In genomic region chr10:88769676-88770075, GRCm38 (mm10) we compare ENCODE assay signal across 22 mouse cellular contexts.
"Had no signal": no experiment of that assay in that cellular context is flagged by ENCODE, and none has a peak within 500 bp of the region (broad histone marks: within the 10 kb centered on the region; RNA-seq: fewer than 3 reads in every experiment).

No protein-coding gene starts in this region.

- H3K27me3 ChIP-seq: liver, embryonic 15.5 days; lung, embryonic 15.5 days; megakaryocyte, embryonic 14.5 days; midbrain, embryonic 13.5 days; neural tube, embryonic 13.5 days; neural tube, embryonic 15.5 days had no signal

- H3K4me3 ChIP-seq: liver, embryonic 15.5 days; lung, embryonic 15.5 days; megakaryocyte, embryonic 14.5 days; midbrain, embryonic 10.5 days; midbrain, embryonic 13.5 days; myocyte; neural tube, embryonic 13.5 days; neural tube, embryonic 15.5 days had no signal

- ATAC-seq: liver, postnatal 0 days; lung, postnatal 0 days; midbrain, embryonic 13.5 days; midbrain, embryonic 16.5 days had no signal

- H3K4me1 ChIP-seq: liver, embryonic 15.5 days; lung, embryonic 15.5 days; megakaryocyte, embryonic 14.5 days; midbrain, embryonic 10.5 days; midbrain, embryonic 13.5 days; neural tube, embryonic 13.5 days; neural tube, embryonic 15.5 days had no signal

- DNase-seq: liver, postnatal 0 days; lung, adult 2 months; lung, postnatal 14 days; lung, postnatal 36 days; retina, postnatal 1 day; right cerebral cortex, adult 18-20 months; right cerebral cortex, postnatal 25 days; right cerebral cortex, postnatal 4 days; spleen, adult 18-20 months; thymus, adult 18-20 months; thymus, postnatal 14 days; thymus, postnatal 36 days had no signal

- H3K9me3 ChIP-seq: liver, embryonic 15.5 days; lung, embryonic 15.5 days; megakaryocyte, embryonic 14.5 days; midbrain, embryonic 10.5 days; midbrain, embryonic 13.5 days; neural tube, embryonic 13.5 days; neural tube, embryonic 15.5 days had no signal
